Mouse (Mus musculus): Measurements from ENCODE around the gene Tnnt3.

Gene Tnnt3

DNA sequence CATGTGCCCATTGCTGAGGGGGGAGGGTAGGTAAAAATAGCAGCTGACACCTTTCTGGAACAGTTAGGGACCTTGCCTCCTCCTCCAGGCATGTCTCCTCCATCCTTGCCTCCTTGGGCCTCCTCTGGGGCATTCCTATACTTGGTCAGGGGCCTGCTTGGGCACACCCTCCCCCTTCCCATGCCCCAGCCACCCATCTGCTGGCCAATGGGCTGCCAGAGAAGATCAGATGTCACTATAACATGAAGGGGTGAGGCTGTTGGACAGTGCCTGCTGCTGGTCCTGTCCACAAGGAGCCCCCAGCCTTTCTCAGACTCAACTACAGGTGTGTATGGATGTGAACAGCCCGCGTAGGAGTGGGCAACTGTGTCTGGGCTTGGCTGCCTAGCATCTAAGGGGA is at the start of gene Tnnt3:
Gene Tnnt3 (plus strand): TSS at position 262 of the 400 bp plus-strand sequence.
- no peak for DNase-seq

GRCm38 (mm10) chr7:142449038-142449617 is 49.5 kb upstream of the Tnnt3 start:
- no peak for DNase-seq

DNA sequence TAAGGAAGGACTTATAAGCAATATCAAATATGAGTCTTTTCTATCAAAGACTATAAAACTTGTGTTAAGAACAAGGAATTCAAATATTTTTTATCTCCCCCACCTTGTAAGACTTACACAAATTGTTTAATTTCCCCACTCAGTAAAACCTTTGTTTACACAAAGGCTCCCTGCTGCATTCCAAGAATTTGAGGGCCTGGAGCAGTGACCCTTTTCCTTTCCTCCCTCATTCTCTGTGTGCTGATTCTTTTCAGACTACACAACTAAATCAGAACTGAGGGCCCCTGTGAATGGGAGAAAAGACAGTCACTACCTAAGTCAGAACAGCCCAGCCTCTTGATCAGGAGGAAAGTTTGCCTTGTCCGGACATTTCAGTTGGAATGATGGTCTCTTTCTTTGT is 43.9 kb upstream of the Tnnt3 start:
- DNase-seq, result no peak

DNA sequence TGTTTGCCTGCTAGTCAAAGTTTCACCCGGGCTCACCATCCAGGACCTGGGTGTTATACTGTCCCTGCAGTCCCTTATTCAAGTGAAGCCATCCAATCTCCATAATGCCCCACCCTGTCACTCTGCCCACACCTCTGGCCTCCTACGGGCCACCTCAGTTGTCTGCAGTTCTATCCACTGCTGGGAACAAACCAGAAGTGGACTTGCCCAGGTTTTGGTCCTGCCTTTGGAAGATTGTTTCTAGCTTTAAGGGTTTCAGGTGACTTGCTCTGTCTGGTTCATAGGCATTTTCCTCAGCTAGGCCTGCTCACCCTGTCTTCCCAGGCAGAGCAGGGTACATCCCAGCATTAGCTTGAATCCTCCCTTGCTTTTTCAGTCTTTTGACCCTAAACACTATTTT is 43.4 kb upstream of the Tnnt3 start:
- DNase-seq, result no peak

DNA sequence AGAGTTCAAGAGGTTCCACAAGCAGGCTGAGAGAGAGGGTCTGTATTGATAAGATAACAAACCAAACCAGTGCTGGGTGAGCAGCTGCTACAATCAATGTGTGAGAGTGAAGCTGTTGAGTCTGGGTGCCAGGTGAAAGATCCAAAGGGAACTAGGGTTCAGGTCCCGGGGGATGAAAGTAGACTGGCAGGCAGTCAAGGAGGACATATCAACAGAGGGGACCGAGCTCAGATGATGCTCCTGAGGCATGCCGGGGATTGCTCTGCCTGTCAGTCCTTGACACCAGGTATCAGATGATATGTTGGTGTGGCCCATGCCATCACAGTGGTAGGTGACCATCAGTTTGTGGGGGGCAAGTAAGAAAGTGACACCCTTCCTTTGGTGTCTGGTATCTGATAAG is 41.8 kb upstream of the Tnnt3 start:
- DNase-seq, result no peak

DNA sequence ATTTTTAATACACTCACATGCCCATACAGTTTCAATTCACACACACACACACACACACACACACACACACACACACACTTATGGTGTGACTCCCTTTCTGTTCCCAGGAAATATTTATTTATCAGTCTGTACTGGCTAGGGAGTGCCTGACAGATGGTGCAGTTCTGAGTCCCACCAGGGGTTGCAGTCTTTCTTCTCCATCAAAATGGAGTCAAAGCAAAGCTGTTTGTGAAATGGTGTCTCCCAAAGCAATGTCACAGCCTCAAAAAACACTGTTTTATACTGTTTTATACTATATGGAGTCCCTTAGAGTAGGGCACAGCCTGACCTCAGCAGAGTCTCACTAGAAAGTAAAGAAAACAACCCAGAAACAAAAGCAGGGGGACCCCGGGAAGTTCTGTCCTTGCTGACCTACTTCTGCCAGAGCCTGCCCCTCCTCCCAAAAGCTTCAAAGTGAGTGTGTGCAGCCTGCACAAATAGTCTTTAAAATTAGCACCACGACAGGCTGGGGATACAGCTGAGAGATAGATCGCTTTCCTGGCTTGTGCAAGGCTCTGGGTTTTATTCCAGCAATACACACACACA is 41.3 kb upstream of the Tnnt3 start:
- DNase-seq, result peak; percentile 76

DNA sequence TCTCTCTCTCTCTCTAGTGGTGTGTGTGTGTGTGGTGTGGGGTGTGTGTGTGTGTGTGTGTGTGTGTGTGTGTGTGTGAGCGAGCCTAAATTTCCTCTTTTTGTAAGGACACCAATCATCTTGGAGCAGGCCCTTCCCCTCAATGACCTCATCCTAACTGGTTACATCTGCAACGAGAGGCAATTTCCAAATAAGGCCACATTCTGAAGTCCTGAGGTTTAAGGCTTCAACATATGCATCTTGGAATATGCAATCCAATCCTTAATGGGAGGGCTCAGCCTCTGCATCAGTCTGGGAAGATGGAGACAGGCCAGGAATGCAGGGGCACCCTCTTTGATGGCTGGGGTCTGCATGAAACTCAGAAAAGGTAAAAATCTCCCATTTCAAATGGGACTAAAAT is 40.6 kb upstream of the Tnnt3 start:
- no peak for DNase-seq

GRCm38 (mm10) chr7:142458676-142459298 is 39.8 kb upstream of the Tnnt3 start:
- no peak for DNase-seq

- no peak for DNase-seq
These were observed 39.3 kb upstream of the Tnnt3 start for GRCm38 (mm10) chr7:142459299-142459691.

GRCm38 (mm10) chr7:142460636-142461077 is 38.0 kb upstream of the Tnnt3 start, which contains the start of gene Lsp1:
TSS of gene Lsp1 (plus strand) at chr7:142460809.
- peak; percentile 63 for DNase-seq

DNA sequence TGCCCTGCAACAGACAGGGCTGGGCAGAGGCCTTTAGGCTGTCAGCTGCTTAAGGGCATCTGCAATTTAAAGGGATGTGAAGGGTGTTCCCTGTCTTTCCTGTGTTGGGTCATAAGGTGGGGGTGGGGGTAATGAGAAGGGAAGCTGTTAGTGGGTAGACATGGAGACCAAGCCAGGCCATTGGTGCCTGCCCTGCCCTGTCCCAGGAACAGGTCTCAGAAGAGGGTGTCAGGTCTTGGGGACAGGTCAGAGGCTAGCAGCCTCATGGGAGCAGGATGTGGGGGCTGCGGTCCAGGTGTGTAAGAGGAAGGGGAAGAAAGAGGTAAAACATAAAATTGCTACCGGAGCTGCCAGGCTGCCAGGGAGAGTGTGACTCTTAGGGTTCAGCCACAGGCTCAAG is 37.2 kb upstream of the Tnnt3 start:
- peak; percentile 71 for DNase-seq

GRCm38 (mm10) chr7:142462190-142462589 is 36.4 kb upstream of the Tnnt3 start:
- peak; percentile 51 for DNase-seq

DNA sequence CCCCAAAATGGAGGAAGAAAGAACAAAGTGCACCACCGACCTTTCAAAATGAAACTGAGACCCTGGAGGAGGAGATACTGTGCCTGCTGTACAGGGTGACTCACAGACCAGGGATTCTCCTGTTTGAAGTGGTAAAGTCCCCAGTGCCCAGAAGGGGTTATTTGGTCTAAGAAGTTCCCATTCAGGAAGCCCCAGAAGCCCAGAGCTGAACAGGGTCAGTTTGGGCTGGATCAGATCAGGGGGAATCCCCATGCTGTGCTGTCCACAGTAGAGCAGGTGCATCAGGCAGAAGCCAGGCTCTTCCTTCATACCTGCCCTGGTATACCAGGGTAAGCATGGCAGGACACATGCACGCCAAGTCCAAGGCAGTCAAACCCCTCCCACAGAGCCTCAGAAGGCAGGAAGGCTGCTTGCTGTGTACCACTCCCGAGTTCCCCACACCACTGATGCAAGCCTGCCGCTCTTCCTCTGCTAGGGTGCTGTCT is 36.0 kb upstream of the Tnnt3 start:
- DNase-seq, result peak; percentile 56

GRCm38 (mm10) chr7:142470171-142470691 is 28.4 kb upstream of the Tnnt3 start:
- no peak for DNase-seq

GRCm38 (mm10) chr7:142470808-142471413 is 27.7 kb upstream of the Tnnt3 start:
- DNase-seq, result no peak

- DNase-seq, result no peak
These were observed 27.2 kb upstream of the Tnnt3 start for GRCm38 (mm10) chr7:142471414-142471861.

DNA sequence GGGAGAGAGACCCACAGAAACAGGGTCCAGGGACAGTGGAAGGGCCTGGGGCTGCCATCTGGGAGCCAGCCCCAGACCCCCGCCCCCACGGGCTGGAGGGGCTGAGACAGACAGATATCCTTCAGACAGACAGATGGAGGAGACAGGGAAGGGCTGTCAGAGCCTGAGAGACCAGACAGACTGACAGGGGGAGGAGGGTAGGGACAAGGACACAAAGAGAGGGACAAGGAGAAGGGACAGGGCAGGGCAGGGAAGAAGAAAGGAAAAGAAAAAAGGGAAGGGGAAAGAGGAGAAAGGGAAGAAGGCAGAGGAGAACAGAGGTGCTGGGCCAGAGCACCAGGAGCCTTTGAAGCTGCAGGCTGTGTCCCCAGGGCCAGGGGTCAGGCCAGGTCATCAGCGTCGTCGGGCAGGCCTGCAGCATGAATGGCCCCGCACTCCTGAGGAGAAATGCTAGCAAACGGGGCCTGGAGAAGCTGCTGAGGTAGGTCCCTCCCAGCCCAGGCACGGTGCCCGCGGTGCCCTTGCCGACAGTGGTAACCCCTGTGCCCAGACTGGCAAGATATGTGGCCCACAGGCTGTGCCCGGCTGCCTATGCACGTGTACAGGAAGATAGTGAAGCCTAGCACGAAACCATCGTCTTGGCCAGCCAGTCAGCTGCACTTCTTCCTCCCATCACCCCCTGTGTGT is 26.6 kb upstream of the Tnnt3 start:
- no peak for DNase-seq

DNA sequence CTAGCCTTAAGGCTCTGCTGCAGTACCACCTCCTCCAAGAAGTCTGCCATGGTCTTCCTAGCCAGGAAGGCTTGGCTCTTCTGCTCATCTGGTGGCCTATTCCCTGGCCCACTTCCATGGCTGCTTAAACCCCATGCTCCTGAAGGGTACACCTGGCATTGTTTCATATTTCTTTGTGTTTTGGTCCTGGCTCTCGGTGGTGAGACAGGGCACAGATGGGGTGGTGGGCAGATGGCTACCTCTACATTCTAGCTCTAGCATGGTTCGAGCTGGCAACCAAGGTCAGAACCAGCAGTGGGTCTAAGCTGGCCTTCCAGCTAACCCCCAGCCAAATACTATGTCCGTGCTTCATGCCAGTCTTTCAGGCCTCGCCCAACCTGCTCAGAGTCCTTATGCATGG is 25.7 kb upstream of the Tnnt3 start:
- no peak for DNase-seq

GRCm38 (mm10) chr7:142473476-142473875 is 25.2 kb upstream of the Tnnt3 start:
- DNase-seq, result no peak

GRCm38 (mm10) chr7:142474799-142475198 is 23.8 kb upstream of the Tnnt3 start:
- DNase-seq, result no peak

GRCm38 (mm10) chr7:142475641-142476040 is 23.0 kb upstream of the Tnnt3 start:
- DNase-seq, result no peak

GRCm38 (mm10) chr7:142476271-142476670 is 22.4 kb upstream of the Tnnt3 start:
- no peak for DNase-seq
